Mouse (Mus musculus) duodenum, adult 2 months (tissue): ENCODE results near the gene Cacnb4. TPM values are rescaled to one million over a fixed set of nuclear protein-coding genes. Genes with fewer than 3 reads are reported as not detected.

Source experiments
- polyA plus RNA-seq: library from polyadenylated mRNA; depleted of rRNA; stranded (reverse); fragments of >200 nt; gene quantifications from 2 replicates; pipeline ENCODE4 v1.2.3, GENCODE M21; 2012; ENCODE audit warnings: low replicate concordance; rRNA removed

Cacnb4 gene
- 0.01 TPM in 1 of 2 replicates, not detected in the other for polyA plus RNA-seq

DNA sequence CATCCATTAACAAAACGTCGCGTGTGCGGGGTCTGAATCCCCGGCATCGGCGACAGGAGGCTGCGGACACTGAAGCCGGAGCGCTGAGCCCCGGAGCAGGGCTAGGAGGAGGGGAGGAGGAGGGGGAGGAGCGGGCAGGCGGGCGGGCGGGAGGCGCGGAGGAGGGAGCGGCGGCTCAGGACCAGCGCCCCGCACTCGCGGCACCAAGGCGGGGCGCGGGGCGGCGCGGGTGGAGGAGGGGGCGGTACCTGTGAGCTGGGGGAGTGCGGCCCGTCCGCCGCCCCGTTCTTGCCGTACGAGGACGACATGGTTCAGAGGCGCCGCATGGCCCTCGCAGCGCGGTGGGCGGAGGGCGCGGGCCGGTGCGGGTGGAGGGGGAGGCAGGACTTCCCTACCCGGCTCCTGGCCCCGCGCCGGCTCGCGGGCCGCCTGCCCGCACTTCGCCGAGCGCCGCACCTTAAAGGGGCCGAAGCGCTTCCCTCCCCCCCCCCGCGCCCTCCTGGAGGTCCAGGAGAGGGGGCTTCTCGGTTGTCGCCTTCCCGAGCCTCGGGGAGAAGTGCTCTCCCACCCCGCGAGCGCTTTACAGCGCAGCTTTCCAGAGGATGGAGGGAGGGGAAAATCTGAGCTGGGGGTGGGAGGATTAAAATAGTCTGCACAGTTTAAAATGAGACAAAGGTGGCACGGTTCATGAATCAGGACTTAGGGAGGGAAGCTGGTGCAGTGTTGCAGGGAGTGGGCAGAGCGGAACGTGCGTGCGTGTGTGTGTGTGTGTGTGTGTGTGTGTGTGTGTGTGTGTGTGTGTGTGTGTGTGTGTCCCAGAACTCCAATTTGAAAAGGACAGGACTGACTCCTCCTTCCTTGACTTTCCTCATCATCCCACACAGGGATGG lies at the start of gene Cacnb4:
Cacnb4 (minus strand) TSS at position 809 of the 890 bp plus-strand sequence.

DNA sequence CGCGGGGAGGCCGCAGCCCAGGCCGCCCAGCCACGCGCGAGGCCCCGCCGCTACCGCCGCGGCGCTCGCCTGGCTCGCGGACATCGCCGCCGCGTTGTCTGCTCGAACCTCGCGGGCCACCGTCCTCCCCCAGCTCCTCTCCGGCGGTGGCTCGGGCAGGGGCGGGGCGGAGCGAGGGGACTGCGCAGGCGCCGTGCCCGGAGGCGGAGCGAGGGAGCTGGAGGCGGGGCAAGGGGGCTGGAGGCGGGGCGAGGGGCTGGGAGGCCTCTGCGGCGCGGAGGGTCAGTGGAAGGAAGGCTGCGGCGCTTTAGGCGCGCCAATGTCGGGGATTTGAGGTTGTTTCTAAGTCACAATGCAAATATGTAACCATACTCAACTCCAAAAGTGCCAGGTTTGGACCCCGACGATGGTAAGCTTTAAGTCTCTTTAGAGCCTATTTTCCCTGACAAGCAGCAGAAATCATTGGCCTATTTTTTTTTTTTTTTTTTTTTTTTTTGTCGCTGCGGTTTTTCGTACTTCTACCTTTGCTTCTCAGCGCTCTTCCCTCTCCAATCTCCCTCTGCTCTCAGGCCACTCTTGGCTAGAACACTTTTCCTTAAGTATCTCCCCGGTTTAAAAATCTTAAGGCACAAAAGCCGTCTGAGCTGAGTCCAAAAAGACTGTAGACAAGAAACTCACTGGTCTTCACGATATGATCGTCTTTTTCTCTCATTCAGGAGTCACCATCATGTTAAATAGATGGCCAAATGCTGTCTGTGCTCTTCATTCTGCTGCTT lies 251.7 kb downstream of the Cacnb4 start, which contains the start of gene Arl5a:
Arl5a (minus strand) TSS at position 155 of the 776 bp plus-strand sequence.

DNA sequence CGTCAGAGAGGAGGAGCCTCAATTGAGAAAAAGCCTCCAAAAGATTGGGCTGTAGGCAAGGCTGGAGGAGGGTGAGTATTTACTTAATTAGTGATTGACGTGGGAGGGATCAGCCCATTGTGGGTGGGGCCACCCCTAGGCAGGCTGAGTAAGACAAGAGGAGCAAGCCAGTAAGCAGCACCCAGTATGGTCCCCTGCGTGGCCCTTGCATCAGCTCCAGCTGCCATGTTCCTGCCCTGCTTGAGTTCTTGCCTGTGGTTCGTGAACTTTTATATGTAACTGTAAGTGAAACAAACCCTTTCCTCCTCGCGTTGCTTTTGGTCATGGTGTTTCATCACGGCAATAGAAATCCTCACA lies 298.2 kb downstream of the Cacnb4 start, which contains the start of gene Neb:
Neb (minus strand) TSS at position 27 of the 357 bp plus-strand sequence.

Other genes starting within 250 kb of the Cacnb4 start
- 5.5 and 6.0 TPM in 2 replicates for gene Stam2, start 65.5 kb upstream of the Cacnb4 start, polyA plus RNA-seq
- 0.57 and 0.67 TPM in 2 replicates for gene Fmnl2, start 181.0 kb upstream of the Cacnb4 start, polyA plus RNA-seq